ENCODE assay signal across 8 mouse cellular contexts in the genomic region with DNA sequence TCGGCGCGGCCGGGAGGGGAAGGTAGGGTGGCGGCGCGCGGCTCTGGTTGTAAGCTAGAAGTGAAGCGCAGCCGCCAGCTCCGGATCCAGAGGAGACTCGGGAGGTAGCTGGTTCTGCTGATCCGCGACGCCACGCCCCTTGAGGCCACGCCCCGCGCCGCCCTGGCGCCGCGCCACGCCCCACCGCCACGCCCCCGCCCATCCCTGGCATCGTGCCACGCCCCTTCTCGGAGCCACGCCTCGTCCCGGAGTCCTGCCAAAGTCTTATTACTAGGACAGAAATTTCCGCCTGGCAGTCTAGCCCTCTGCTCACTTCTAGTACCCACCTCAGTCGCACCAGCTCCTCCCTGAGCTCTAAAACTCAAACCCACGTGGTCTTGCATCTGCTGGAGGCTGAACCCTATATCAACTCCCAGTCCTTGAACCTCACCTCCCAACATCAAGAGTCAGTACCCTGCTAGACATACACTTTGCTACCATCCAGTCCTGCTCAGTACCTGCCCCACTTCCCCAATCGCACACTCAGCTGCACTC. TPM values are rescaled to one million over a fixed set of nuclear protein-coding genes. Genes with fewer than 3 reads are reported as not detected.
DNase-seq lines count a peak whose midpoint lies in the region; ATAC-seq and TF ChIP-seq lines count a peak whose summit lies in the region.

Gene Dok4, minus strand, starts transcription at position 134 of the 534 bp plus-strand sequence.

- in situ Hi-C loops in ES-E14 (cut with MboI; ENCODE audit: low sequenced_read_pairs in 2 of 2, unreplicated experiment in 2 of 2), result no loop called here

- H3K4me2 ChIP-seq in forebrain, embryonic 15.5 days (replicated peaks), result peak within 1 kb of the TSS; percentile 96

- H3K9me3 ChIP-seq in ES-E14 (ENCODE audit: control insufficient read depth, insufficient read depth, low read depth, low read length), result no peaks in the 10 kb centered on the region
- H3K9me3 ChIP-seq in forebrain, embryonic 15.5 days, result no peaks in the 10 kb centered on the region

- intact Hi-C loops in heart, postnatal 36 days (cut with DNase I), result no loop called here

- DNase-seq in ES-E14 (ENCODE audit: low read depth, low spot score), result no peak
- peak; percentile 54 for DNase-seq in cerebellum, adult 11-12 months
- DNase-seq in heart, postnatal 36 days, result peak; percentile 92 to 95
- DNase-seq in layer of hippocampus, adult 8-10 months (ENCODE audit: low spot score in 2 of 2), result peak in 1 of 2 experiments; percentile 62
- DNase-seq in lung, postnatal 10 days, result peak; percentile 92
- DNase-seq in ovary, postnatal 14 days (ENCODE audit: low spot score), result peak; percentile 87
- peak; percentile 91 for DNase-seq in thymus, postnatal 14 days

- H3K9ac ChIP-seq in ES-E14 (ENCODE audit: insufficient read depth, low read depth, low read length, poor library complexity, severe bottlenecking), result peak within 1 kb of the TSS; percentile 39; the same call in 1 of the 2 replicates
- H3K9ac ChIP-seq in forebrain, embryonic 15.5 days (replicated peaks), result peak within 1 kb of the TSS; percentile 58

- H3K27me3 ChIP-seq in forebrain, embryonic 15.5 days, result peaks cover 9% of the 10 kb centered on the region; the same call in 1 of the 2 replicates

- peak; percentile 70 for ATAC-seq in forebrain, embryonic 15.5 days (replicated peaks)

- peaks cover 5 to 13% of the 10 kb centered on the region in 2 experiments; a peak in 2 of 4 replicates for H3K4me1 ChIP-seq in ES-E14 (ENCODE audit: control insufficient read depth in 2 of 2, insufficient read depth in 2 of 2, low read length in 2 of 2, poor library complexity in 1 of 2)
- H3K4me1 ChIP-seq in forebrain, embryonic 15.5 days, result peaks cover 44% of the 10 kb centered on the region

- no peaks in the 10 kb centered on the region for H3K36me3 ChIP-seq in ES-E14 (ENCODE audit: control insufficient read depth, insufficient read depth, low read length, poor library complexity, severe bottlenecking)
- H3K36me3 ChIP-seq in forebrain, embryonic 15.5 days, result no peaks in the 10 kb centered on the region

- H3K27ac ChIP-seq in ES-E14 (ENCODE audit: insufficient read depth, low read depth, low read length, poor library complexity, severe bottlenecking), result no peak within 1 kb of the TSS
- peak within 1 kb of the TSS; percentile 47 for H3K27ac ChIP-seq in forebrain, embryonic 15.5 days (replicated peaks)

- WGBS in forebrain, embryonic 15.5 days, result under 1% methylated on average over 29 of the region's 37 CpGs

- peak within 1 kb of the TSS; percentile 64 to 78 for H3K4me3 ChIP-seq in ES-E14 (ENCODE audit: insufficient read depth in 1 of 2, low read depth in 1 of 2, low read length in 2 of 2, poor library complexity in 1 of 2, severe bottlenecking in 1 of 2)
- H3K4me3 ChIP-seq in forebrain, embryonic 15.5 days, result peak within 1 kb of the TSS; percentile 62

TF ChIP-seq in ES-E14, 5 proteins besides CTCF, POLR2A, EP300 and RAD21:
- no peak for TF ChIP-seq ZNF384 (IDR thresholded peaks at IDR 0.05; ENCODE audit: low read depth, low read length)
- TF ChIP-seq HCFC1 (IDR thresholded peaks at IDR 0.05; ENCODE audit: borderline replicate concordance, insufficient read depth, low read length), result no peak
- TF ChIP-seq CHD2 (IDR thresholded peaks at IDR 0.05; ENCODE audit: low read depth, low read length), result no peak
- TF ChIP-seq MAFK (IDR thresholded peaks at IDR 0.05; ENCODE audit: insufficient read depth, low read depth, low read length), result no peak
- no peak for TF ChIP-seq ZC3H11A (IDR thresholded peaks at IDR 0.05; ENCODE audit: borderline replicate concordance, low read depth, low read length)

RNA-seq across cellular contexts. Expression of gene Dok4, which starts in this region (rescaled TPM):
- 4.3 and 4.9 TPM in 2 replicates for total RNA-seq in ES-E14 (2012; rRNA removed)
- polyA plus RNA-seq in forebrain, embryonic 15.5 days (2015; fragmentation: Nextera tagmentation; extraction: Ambion mirVana), result 63.6 and 69.2 TPM in 2 replicates
- total RNA-seq in heart, postnatal 36 days (2021), result 10 to 100 TPM; 16.6 to 20.4 TPM
- 10 to 100 TPM; 18.1 to 22.7 (median 19.8) TPM for total RNA-seq in layer of hippocampus, adult 8-10 months (2022)
